Mouse (Mus musculus) mouse embryonic stem cell (cell line): ENCODE measurements around the gene Shank1.

Source experiments
- in situ Hi-C, 2 experiments: fragments of 300-500 bp; cut with MboI; formaldehyde crosslinking; loops; 1 replicate in 1 of 2; 3 replicates in 1 of 2; pipeline ENCODE4 v1.14.3; 2019 to 2020; ENCODE audit warnings: low sequenced_read_pairs in 2 of 2, low pct_unique_long_range_greater_than_20kb in 1 of 2, mixed read lengths in 1 of 2; ENCODE audit not compliant: unreplicated experiment in 1 of 2

Gene Shank1

GRCm38 (mm10) chr7:44355411-44355810 is 45.4 kb downstream of the Shank1 start:
- in situ Hi-C loops: no loop called here

DNA sequence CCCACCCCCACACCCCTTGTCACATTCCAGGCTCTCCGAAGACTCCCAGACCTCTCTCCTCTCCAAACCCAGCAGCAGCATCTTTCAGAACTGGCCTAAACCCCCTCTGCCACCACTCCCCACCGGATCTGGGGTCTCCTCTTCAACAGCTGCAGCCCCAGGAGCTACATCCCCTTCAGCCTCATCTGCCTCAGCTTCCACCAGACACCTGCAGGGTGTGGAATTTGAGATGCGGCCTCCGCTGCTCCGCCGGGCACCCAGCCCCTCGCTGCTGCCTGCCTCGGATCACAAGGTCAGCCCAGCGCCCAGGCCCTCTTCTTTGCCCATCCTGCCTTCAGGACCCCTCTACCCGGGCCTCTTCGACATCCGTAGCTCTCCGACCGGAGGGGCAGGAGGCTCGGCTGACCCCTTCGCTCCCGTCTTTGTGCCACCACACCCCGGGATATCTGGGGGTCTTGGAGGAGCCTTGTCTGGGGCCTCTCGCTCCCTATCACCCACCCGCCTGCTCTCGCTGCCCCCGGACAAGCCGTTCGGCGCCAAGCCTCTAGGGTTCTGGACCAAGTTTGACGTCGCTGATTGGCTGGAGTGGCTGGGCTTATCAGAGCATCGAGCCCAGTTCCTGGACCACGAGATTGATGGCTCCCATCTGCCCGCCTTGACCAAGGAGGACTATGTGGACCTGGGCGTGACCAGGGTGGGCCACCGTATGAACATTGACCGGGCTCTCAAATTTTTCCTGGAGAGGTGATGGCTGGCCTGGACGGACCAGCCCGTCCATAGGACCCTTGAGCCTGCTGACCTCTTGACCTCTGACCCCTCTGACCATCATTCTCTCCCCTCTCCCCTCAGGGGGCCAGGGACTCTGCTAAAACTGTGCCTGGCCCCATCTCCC is 46.8 kb downstream of the Shank1 start:
- in situ Hi-C loops: no loop called here

- in situ Hi-C loops: no loop called here
Measured at GRCm38 (mm10) chr7:44357531-44357930, 47.5 kb downstream of the Shank1 start.

DNA sequence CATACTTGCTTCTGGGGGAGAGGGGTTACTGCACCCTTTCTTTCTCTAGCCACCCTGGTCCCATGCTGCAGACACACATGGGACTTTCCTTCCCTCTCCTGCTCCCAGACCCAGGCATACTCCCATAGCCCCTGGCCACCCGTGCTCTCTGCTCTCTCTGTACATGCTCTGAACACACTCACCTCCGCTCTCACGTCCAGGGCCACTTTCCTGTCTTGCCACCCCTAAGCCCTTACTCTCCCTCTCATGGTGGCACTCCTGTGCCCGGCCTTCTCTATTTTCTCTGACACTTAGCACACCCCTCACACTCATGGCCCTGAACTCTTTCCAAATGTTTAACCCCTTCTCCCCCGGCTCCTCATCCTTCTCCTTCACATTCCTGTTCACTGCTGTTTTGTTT is 48.0 kb downstream of the Shank1 start:
- in situ Hi-C loops: no loop called here

GRCm38 (mm10) chr7:44358886-44359654 is 49.0 kb downstream of the Shank1 start:
- in situ Hi-C loops: no loop called here

DNA sequence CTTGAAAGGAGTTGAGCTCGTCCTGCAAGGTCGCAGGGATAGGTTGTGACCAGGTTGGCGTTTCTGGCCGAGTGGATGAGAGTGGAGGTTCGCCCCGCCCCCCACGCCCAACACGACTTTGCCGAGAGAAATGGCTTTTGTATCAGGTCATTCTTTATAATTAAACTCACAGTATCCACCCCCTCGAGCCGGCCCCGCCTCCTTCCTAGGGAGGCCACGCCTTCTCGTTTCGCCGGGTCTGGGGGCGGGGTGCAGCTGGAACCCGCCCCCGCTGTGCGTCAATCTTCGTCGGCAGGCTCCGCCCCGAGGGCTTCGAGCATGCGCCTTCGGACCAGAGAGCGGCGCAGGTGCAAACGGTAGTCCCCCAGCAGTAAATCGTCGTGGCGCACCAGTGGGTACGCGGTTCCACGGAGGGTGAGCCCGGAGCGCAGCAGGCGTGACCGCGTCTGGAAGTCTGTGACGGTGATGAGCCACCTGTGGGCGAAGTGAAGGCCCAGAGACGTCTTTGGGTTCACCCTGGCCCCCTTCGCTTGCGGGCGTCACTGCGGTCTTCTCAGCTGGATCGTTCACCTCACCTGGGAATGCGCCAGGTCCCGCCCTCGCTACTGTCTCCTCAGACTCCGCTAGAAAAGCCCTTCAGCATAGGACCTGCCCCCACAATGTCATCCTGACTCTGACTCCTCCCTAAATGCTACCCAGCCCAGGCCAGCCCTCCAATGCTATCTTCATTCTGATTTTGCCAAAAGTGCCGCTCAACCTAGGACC is 50.0 kb downstream of the Shank1 start:
- in situ Hi-C loops: no loop called here

DNA sequence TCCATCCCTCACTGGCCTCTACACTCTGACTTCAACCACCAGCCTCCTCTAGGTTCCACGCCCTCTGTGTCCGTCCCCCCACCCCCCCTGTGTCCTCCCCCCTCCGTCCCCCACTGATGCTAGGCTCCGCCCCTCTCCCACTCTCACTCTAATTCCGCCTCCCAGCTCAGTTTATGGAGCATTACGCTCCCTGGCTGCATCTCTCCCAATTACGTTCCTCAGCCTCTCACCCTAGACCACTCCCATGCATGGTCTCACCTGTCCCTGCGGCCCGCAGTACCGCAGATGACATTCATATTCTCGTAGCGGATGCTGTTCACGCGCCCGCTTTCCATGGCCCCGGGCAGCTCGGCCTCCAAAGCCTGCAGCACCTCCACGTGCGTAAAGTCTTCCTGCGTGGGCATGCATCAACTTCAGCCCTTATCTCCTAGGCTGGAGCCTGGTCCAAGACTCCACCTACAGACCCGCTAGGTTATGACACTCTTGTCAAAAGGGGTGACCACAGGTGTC is 50.8 kb downstream of the Shank1 start:
- in situ Hi-C loops: no loop called here

GRCm38 (mm10) chr7:44372678-44373077 is 62.6 kb downstream of the Shank1 start:
- in situ Hi-C loops: no loop called here

DNA sequence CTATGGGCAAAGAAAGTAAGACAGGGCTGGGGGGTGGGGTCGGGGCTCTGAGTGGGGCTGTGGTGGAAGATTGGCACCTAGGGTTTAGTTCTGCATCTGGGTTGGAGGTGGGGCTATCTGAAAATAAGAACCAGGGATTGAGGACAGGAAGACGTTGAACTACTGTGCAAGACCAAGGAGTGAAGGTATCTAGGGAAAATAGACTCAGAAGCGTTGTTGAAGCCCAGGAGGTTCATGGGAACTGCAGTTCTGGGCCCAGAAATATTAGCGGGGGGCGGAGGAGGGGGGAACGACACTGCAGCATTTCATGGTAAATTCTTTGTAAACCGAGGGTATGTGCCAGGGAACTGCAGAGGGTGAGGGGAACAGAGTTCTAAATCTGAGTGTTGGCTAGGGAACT is 63.4 kb downstream of the Shank1 start:
- in situ Hi-C loops: no loop called here

DNA sequence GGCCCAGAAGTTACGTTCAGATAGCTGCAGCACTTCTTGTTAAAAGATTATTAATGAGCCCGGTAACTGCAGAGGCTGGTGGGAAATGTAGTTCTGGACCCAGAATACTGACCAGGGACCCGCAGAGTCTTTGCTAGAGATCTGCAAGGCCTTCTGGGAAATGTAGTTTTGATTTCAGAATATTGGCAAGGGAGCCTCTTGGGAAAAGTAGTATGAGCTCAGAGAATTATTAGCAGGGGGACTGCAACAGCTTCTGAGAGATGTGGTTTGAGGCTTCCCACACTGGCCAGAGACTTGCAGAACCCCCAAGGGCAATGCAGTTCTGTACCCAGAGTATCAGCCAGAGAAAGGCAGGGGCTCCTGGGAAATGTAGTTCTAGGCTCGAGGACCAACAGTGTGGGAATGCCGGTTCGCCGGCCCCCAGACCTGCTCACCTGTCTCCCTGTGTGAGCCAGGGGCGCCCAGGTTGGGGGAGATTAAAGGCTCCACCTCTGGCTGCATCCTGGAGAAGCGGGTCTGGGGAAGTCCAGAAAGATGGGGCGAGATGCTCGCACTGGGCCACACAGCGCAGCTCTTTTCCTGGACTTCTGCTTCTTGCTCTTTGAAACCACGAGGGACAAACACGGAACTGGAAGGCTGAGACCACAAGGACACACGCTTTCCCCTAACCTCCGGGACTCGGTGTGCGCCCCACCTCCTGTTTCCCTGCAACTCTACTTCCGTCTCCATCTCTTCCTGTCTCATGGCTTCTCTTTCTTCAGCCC is 64.0 kb downstream of the Shank1 start:
- in situ Hi-C loops: no loop called here

DNA sequence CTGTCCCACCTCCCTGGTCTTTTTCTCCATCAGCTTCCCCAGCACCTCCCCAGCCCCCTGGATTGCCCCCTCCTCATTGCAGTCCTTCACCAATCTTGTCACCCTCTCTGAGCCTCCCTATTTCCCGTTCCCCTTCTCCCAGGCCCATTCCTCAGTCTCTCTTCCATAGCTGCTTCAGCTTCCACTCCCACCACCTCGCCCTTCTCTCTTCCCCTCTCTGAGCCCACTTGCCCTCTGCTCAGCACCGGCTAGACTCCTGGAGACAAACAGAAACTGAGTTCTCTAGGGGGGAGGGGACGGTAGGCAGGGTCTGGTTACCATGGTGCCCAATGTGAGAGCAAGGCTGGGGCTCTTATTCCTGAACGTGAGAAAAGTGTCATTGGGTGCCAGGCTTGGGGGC is 64.7 kb downstream of the Shank1 start:
- in situ Hi-C loops: no loop called here

GRCm38 (mm10) chr7:44375207-44375606 is 65.2 kb downstream of the Shank1 start:
- in situ Hi-C loops: no loop called here

- in situ Hi-C loops: no loop called here
Measured at GRCm38 (mm10) chr7:44375793-44376192, 65.7 kb downstream of the Shank1 start.

DNA sequence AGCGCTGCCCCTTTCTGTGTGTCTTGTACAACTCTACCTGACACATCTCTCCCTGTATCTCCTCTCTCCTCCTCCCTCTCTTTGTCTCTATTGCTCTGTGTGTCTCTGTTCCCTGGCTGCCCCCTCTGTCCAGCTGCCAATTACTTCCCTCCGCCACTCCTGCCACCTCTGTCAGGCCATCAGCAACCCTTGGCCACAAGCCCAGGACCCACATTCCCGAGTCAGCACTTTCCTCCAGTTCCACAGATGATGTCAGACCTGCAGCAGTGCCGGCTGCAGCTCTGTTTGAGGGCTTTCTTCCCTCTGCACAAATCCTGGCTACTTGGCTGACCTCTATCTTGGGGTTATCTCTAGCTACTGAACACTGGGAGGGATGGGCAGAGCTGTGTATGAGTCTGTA is 68.2 kb downstream of the Shank1 start:
- in situ Hi-C loops: no loop called here

DNA sequence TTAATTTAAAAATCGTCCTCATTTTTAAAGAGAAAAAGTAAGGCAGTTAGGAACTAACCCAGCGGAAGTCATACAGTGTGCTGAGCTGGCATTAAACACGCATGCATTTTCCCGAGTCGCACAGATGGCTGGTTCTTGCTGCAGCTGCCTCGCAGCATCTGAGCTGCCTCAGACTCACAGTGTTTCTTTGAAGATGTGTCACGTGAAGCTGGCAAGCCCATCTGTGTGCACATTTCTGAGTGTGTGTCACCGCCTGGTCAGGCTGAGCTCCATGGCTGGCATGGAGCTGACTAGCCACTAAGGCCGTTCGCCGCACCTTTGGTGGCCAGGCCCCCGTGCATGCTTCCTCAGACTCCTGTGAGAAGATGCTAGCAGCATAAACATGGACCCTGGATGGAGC is 72.5 kb downstream of the Shank1 start:
- in situ Hi-C loops: no loop called here

- in situ Hi-C loops: no loop called here
Measured at GRCm38 (mm10) chr7:44383980-44384715, 74.1 kb downstream of the Shank1 start, which contains the start of gene Syt3. Gene Syt3, plus strand, starts transcription at chr7:44384102.

GRCm38 (mm10) chr7:44384716-44385059 is 74.6 kb downstream of the Shank1 start:
- in situ Hi-C loops: no loop called here

DNA sequence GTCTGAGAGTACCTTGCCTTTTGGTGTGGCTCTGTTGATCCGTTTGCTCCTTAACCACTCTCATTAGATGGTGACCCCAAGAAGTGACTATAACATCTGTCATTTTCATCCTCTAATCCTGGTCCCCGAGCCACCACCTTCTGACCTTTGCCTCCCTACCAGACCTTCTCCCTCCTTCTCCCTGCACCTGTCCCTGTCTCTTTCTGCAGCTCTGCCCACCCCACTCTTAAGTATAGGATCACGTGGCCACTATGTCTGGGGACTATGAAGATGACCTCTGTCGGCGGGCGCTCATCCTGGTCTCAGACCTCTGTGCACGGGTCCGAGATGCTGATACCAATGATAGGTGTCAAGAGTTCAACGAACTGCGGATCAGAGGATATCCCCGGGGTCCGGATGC is 75.7 kb downstream of the Shank1 start, which contains the start of gene 1700008O03Rik:
TSS of gene 1700008O03Rik (minus strand) at position 101 of the 400 bp plus-strand sequence.
- in situ Hi-C loops: no loop called here
